Mouse (Mus musculus) naive thymus-derived CD4-positive, alpha-beta T cell, adult 2 months (primary cell): Measurements from ENCODE around the gene Terb2.

Source experiments
- DNase-seq: peaks from one replicate; pipeline ENCODE4 v3.0.0-alpha.2; 2011; ENCODE audit warnings: low read depth

Terb2 gene

GRCm38 (mm10) chr2:122186106-122186505 lies at the start of gene Terb2, which contains the start of gene Patl2:
TSS of gene Terb2 (plus strand) at chr2:122186272.
TSS of gene Patl2 (minus strand) at chr2:122186189.
- DNase-seq = no peak

- DNase-seq = peak; percentile 17
Measured at GRCm38 (mm10) chr2:122137839-122138465, 48.1 kb upstream of the Terb2 start.

DNA sequence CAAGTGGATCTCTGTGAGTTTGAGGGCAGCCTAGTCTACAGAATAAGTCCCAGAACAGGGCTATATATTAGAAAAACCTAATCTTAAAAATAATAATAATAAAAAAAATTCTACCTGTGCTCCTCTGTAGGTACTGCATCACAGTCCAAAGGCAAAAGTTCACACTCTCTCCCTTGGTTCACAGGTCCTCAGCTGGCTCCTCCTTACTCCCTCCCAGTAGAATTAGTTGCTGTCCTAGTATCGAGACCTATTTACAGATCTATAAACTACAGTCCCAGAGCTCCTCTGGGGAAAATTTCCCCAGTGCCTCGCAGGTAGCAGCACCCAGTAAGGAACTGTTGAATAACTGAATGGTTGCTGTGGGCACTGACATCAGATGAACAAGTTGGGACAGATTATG lies 45.3 kb upstream of the Terb2 start:
- no peak for DNase-seq

DNA sequence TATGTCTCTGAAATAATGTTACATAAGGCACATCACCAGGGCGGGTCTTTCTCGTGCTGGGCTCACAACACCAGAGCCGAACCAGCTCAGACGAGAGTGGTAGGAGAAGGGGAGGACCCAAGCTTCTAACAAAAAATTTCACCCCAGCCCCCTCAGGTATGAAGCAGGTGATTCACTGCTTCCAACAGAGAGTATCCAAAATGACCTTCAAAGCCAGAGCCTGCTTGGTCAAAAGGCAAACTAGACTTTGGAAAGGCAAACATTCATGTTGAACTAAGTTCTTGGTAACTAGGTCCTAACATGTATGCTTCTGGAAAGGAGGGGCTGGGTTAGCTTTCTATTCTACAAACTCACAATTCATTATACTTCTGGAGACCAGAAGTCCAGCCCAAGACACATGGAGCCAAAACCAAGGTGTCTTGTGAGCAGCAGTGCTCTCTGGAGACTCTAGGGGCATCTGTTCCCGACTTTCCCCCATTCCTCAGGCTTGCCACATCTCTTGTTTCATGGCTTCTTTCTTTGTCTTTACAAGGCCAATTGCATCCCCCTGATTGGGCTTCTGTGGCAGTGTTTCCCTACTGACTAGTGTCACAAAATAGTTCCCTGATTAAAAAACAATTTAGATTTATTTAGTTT lies 44.6 kb upstream of the Terb2 start:
- DNase-seq = no peak

DNA sequence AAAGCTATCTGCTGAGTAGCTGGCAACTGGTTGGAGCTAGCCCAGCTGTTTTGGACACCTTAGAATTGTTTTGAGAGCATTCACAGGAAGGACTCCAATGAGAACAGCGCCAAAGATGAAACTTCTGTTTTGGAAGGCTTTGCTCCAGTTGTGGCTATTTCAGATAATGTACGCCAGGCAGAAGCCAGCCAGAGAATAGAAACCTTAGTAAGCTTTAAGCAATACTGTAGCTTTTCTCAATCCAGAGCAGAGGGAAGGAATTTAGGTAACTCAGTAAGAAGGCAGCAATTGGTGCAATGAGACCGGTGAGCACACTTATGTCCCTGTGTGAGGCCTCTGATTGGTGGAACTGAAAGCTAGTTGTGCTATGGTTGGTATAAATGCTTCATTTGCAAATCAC lies 43.0 kb upstream of the Terb2 start:
- no peak for DNase-seq

- peak; percentile 65 for DNase-seq
Measured at GRCm38 (mm10) chr2:122145756-122146155, 40.3 kb upstream of the Terb2 start.

DNA sequence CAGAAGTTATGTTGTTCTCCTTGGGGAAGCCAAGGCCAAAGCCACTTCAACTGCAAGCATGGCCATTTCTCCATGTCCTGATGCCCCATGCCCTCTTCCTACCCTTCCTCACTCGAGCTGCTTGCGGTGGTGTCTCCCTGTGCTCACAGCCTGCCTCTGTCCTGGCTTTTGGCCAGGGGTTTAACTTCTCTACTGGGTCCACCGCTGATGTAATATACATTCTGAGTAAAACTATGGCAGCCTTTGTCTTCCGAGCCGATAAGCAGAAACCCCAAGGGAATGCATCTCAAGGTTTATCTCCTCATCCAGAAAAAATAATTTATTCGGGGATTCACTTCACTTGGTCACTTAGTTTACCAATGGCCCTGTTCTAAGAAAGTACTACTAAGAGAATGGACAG lies 39.4 kb upstream of the Terb2 start:
- DNase-seq = peak; percentile 51

DNA sequence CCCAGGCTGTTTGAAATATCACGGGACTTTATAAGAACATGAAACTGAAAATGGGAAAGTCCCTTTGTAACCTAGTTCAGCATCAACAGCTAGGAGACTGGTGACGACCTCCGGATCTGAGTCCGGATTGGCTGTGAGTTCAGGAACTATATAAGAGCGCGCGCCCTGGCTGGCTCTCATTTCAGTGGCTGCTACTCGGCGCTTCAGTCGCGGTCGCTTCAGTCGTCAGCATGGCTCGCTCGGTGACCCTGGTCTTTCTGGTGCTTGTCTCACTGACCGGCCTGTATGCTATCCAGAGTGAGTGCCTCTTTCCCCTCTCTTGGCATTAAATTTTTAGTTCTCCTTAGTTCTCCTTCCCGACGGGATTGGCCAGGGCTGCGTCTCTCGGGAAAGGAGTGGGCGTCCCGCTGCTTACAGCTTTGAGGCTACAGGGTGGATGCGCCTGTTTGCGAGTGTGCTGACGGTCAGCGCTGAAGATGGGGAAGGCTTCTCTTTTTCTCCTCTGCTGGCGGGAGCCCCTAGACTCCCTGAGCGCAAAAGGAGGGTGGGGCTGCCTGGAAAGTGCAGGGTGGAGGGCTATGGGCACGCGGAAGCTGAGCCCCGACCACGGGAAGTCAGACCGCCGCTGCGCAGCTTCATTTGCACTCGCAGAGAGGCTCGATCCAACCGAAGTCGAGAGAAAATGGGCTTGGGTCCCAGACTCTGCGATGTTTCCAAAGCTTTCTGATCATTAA lies 38.4 kb upstream of the Terb2 start, which contains the start of gene B2m:
Gene B2m, plus strand, starts transcription at position 179 of the 734 bp plus-strand sequence.
- DNase-seq = peak; percentile 98

GRCm38 (mm10) chr2:122148242-122148917 lies 37.7 kb upstream of the Terb2 start:
- DNase-seq = peak; percentile 91

GRCm38 (mm10) chr2:122149316-122149715 lies 36.8 kb upstream of the Terb2 start:
- peak; percentile 54 for DNase-seq

DNA sequence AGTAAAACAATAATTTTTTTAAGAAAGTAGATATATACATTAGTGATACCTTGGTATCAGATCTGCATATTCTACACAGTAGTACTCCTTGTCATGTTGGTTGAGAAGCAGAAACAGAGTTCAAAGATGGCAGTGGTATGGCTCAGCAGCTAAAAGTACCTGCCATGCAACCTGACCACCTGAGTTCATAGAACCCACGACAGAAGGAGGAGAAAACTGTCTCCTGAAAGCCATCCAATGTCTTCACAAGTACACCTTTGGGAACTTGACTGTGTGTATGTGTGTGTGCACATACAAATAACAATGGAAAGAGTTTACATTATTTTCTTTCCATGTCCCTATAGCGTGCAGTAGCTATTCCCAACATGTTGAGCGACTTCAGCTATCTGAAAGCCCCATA lies 36.4 kb upstream of the Terb2 start:
- DNase-seq = no peak

DNA sequence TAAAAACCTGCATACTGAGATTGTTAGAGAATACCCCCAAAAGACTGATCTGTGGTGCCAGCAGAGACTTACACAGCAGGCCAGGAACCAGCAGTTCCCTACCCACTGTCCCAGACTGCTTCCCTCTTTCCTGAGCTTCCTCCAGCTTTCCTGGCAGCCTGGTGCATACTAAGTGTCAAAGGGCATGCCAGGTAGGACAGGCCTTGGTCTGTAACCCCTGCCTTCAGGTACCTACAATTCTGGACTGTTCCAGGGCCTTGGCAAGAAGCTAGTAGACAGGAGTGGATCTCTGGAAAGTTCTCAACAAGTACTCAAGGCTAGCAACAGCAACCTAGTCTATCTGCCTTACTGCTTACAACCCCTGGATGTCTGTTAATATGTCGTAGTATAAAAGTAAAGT lies 34.9 kb upstream of the Terb2 start:
- DNase-seq = no peak

DNA sequence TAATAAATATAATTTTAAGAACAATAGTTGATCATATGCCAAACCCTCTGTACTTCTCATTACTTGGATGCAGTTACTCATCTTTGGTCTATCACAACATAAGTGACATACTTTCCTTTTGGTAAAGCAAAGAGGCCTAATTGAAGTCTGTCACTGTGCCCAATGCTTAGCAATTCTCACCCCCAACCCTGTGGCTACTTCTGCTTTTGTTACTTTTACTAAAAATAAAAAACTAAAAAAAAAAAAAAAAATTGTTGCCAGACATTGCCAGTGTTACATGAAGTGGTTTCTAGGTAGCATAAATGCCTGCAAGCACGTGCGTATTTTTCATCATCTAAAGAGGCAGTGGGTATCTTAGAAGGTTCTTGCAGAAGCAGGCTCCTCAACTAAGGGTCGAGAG lies 33.2 kb upstream of the Terb2 start:
- no peak for DNase-seq

GRCm38 (mm10) chr2:122153681-122154365 lies 32.2 kb upstream of the Terb2 start:
- no peak for DNase-seq

DNA sequence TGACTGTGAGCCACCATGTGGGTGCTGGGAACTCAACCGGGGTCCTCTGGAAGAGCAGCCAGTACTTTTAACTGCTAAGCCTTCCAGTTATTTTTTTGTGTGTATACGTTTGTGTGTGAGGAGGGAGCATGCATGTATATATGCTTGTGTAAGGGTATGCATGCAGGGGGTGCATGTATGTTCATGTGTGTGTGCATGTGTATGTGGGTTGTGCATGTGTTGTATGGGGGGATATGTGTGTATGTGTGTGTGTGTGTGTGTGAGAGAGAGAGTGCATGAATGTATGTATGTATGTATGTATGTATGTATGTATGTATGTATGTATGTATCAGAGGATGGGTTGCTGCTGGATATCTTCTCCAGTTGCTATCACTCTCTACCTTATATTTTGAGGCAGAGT lies 31.6 kb upstream of the Terb2 start:
- no peak for DNase-seq

DNA sequence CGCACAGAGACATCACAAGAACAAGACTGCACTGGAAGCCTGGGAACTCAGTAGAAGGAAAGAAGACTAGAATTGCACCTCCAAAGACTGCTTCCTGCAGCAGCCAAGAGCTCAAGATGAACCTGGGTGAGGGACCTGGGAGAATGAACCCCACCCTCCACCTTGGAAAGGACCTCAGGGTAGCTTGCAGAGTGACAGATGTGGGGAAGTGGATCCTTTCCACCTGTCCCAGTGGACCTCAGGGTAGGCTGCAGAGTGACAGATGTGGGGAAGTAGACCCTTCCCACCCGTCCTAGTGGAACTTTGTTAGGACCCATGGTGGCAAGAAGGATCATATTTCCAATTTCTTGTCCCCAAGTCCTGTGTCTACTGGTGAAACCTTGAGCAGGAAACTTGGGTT lies 30.8 kb upstream of the Terb2 start:
- DNase-seq = no peak

DNA sequence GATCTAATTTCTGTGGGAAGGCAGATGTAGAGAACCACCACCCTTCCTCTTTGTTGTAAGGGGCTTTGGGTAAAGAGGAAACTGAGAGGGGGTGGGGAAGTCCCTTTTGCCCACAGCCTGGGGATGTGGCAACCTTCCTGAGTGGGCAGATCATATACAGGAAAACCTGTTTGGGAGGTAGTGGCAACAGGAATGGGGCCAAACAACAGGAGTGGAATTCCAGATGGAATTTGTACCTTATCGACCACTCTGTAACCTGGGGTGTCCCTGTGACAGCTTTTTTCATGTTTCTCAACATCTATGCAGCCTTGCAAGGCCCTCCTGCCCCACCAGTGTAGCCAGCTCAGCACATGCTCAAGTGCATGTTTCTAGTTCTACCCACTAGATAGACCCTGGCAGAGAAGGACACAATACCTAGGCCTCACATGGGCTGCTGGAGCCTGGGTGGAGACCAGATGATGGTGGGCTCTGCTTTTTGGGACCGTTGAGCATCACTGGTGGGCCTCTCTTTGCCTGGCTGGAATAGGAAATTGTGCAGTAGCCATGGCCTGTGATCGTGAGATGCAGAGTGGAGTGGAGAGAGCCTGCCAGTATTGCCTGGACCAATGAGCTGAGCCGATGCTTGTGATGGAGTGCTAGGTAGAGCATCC lies 29.9 kb upstream of the Terb2 start:
- DNase-seq = no peak

GRCm38 (mm10) chr2:122157561-122157960 lies 28.5 kb upstream of the Terb2 start:
- DNase-seq = no peak

- no peak for DNase-seq
Measured at GRCm38 (mm10) chr2:122158362-122158802, 27.7 kb upstream of the Terb2 start.

- DNase-seq = no peak
Measured at GRCm38 (mm10) chr2:122159667-122160066, 26.4 kb upstream of the Terb2 start.

GRCm38 (mm10) chr2:122160680-122161079 lies 25.4 kb upstream of the Terb2 start, which contains the start of gene Trim69:
TSS of gene Trim69 (plus strand) at chr2:122160700.
- peak; percentile 89 for DNase-seq
